Mouse (Mus musculus) erythroblast, embryonic 14.5 days (primary cell): ENCODE results near the gene Ptpn13. TPM values are rescaled to one million over a fixed set of nuclear protein-coding genes. Genes with fewer than 3 reads are reported as not detected.

Experiments
- H3K27me3 ChIP-seq: 2 replicates; pipeline ENCODE4 v1.6.1; 2012; ENCODE audit warnings: inconsistent platforms; ENCODE audit not compliant: control insufficient read depth
- H3K36me3 ChIP-seq: 2 replicates; pipeline ENCODE4 v1.6.1; 2012; ENCODE audit warnings: mild to moderate bottlenecking, inconsistent platforms; ENCODE audit not compliant: control insufficient read depth
- H3K4me1 ChIP-seq: 2 replicates; pipeline ENCODE4 v1.6.1; 2012; ENCODE audit warnings: inconsistent platforms; ENCODE audit not compliant: control insufficient read depth
- H3K4me3 ChIP-seq: replicated peaks from 2 replicates; pipeline ENCODE3; 2012; ENCODE audit warnings: moderate library complexity, mild to moderate bottlenecking, inconsistent platforms
- H3K9me3 ChIP-seq: 2 replicates; pipeline ENCODE4 v1.6.1; 2012; ENCODE audit warnings: low read length, inconsistent platforms, mixed read lengths; ENCODE audit not compliant: control insufficient read depth
- GATA1 ChIP-seq: IDR thresholded peaks from 2 replicates; pipeline ENCODE4 v1.6.1; 2012; ENCODE audit warnings: low read length, inconsistent platforms, mixed read lengths
- TAL1 ChIP-seq: IDR thresholded peaks from 3 replicates; pipeline ENCODE4 v1.6.1; 2012; ENCODE audit warnings: low read length, inconsistent platforms, mixed read lengths
- polyA plus RNA-seq: library from polyadenylated mRNA; stranded (reverse); fragments of >175 nt; gene quantifications from 2 replicates; pipeline ENCODE4 v1.2.3, GENCODE M21; 2012

The Ptpn13 gene
- polyA plus RNA-seq, 1 experiment, result 0.01 TPM

- H3K9me3 ChIP-seq, result no peaks in the 10 kb centered on the region
- H3K4me1 ChIP-seq, result no peaks in the 10 kb centered on the region
- TF ChIP-seq GATA1, result no peak
- no peak for TF ChIP-seq TAL1
- no peak overlapping the region for H3K4me3 ChIP-seq
- no peaks in the 10 kb centered on the region for H3K36me3 ChIP-seq
- H3K27me3 ChIP-seq, result no peaks in the 10 kb centered on the region
These were observed 199.8 kb downstream of the Ptpn13 start for GRCm38 (mm10) chr5:103624831-103625230.

DNA sequence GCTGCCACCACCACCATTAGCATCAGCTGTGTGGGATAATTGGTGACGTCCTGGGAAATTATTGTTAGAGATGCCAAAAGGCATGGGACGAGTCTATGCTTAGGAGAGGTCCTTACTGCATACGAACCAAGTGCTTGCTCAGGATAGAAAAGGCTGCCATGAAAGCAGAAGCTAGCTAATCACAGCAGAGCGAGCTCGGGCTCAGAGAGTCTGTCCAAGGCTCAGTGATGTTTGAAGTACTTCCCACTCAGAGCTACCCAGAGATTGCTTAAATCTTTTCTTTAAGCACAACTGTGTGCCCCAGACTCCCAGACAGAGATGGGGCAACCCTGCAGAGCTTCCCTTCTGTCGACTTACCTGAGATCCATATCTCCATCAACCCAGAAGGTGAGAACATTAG lies 203.5 kb downstream of the Ptpn13 start:
- H3K4me1 ChIP-seq, result no peaks in the 10 kb centered on the region
- no peak overlapping the region for H3K4me3 ChIP-seq
- no peaks in the 10 kb centered on the region for H3K36me3 ChIP-seq
- TF ChIP-seq TAL1, result no peak
- no peak for TF ChIP-seq GATA1
- H3K27me3 ChIP-seq, result no peaks in the 10 kb centered on the region
- H3K9me3 ChIP-seq, result no peaks in the 10 kb centered on the region

- no peaks in the 10 kb centered on the region for H3K27me3 ChIP-seq
- H3K36me3 ChIP-seq, result no peaks in the 10 kb centered on the region
- H3K4me1 ChIP-seq, result no peaks in the 10 kb centered on the region
- H3K4me3 ChIP-seq, result no peak within 1 kb of the TSS
- TF ChIP-seq GATA1, result no peak
- TF ChIP-seq TAL1, result no peak
- H3K9me3 ChIP-seq, result no peaks in the 10 kb centered on the region
These were observed 204.2 kb downstream of the Ptpn13 start, which contains the start of gene Slc10a6 for GRCm38 (mm10) chr5:103629111-103629764. Gene Slc10a6, minus strand, starts transcription at chr5:103629403.

DNA sequence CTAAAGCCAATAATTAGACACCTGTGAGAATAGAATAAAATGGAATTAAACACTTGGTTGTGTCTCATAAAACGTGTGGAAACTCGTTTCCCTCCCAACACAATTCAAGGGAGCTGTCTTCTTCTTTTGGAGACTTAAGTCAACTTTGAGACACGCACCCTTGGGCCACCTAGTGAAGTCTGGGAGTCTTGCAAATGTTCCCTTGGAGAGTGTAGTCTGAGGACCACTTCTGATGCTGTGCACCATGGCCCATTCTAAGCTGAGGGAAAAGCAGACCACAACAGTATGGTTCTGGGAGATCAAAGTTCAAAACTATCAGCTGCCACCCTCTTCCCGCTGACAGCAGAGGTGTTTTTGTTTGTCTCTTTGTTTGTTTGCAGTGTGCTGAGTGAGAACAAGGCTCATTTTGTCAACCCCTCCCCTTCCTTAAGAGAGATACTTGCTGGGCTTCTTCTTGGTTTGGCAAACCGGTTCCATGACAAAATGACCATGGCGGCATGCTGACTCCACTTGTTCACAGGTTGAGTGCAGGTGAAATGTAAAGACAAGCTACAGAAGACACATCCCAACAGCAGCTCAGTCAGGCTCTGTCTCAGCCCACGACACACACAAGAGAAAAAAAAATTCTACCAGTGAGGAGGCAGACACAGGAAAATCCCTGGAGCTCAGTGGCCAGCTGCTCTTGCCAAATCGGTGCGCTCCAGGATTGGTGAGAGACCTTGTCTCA lies 205.0 kb downstream of the Ptpn13 start:
- Histone ChIP-seq H3K9me3 (no peaks in the 10 kb centered on the region), H3K36me3 (no peaks in the 10 kb centered on the region), H3K4me3 (no peak overlapping the region), H3K4me1 (no peaks in the 10 kb centered on the region), H3K27me3 (no peaks in the 10 kb centered on the region)
- TF ChIP-seq GATA1, result no peak
- no peak for TF ChIP-seq TAL1

GRCm38 (mm10) chr5:103637162-103637561 lies 212.2 kb downstream of the Ptpn13 start:
- Histone ChIP-seq H3K9me3 (no peaks in the 10 kb centered on the region), H3K27me3 (no peaks in the 10 kb centered on the region), H3K4me1 (no peaks in the 10 kb centered on the region), H3K4me3 (no peak overlapping the region), H3K36me3 (no peaks in the 10 kb centered on the region)
- TF ChIP-seq TAL1, result no peak
- TF ChIP-seq GATA1, result no peak

GRCm38 (mm10) chr5:103644167-103644566 lies 219.2 kb downstream of the Ptpn13 start:
- TF ChIP-seq GATA1 (no peak), TAL1 (no peak)
- no peaks in the 10 kb centered on the region for H3K27me3 ChIP-seq
- H3K4me3 ChIP-seq, result no peak overlapping the region
- H3K36me3 ChIP-seq, result no peaks in the 10 kb centered on the region
- H3K4me1 ChIP-seq, result no peaks in the 10 kb centered on the region
- no peaks in the 10 kb centered on the region for H3K9me3 ChIP-seq

DNA sequence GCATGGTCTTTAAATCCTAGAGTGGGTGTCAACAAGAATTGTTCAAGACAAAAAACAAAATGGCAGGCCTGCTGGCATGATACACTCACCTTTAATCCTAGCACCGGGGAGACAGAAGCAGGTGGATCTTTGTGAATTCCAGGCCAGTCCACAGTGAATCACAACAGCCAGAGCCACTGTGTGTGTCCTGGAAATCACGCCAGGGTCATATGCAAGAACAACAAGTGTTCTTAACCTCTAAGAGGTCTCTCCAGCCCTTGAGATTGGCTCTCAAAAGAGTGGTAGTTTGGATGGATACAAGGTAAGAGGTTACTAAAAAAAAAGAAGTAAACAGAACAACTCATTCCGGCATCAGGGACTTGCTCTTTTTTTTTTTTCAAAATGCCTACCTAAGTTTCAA lies 222.3 kb downstream of the Ptpn13 start:
- H3K4me3 ChIP-seq, result no peak overlapping the region
- H3K36me3 ChIP-seq, result no peaks in the 10 kb centered on the region
- H3K27me3 ChIP-seq, result no peaks in the 10 kb centered on the region
- TF ChIP-seq GATA1 (no peak), TAL1 (no peak)
- no peaks in the 10 kb centered on the region for H3K9me3 ChIP-seq
- H3K4me1 ChIP-seq, result no peaks in the 10 kb centered on the region

Other genes starting within 250 kb of the Ptpn13 start
- not detected in 2 replicates for gene Mapk10, start 213.9 kb upstream of the Ptpn13 start, polyA plus RNA-seq
- gene Slc10a6, start 204.2 kb downstream of the Ptpn13 start, polyA plus RNA-seq, result 0.03 TPM in 1 of 2 replicates, not detected in the other
- not detected in 2 replicates for gene 1700016H13Rik, start 230.8 kb downstream of the Ptpn13 start, polyA plus RNA-seq